Mouse (Mus musculus) testis, adult 2 months (tissue): ENCODE data around the gene Lcor.

Experiments
- CTCF ChIP-seq: fragments of 200-500 bp; IDR thresholded peaks from 2 replicates; pipeline ENCODE4 v1.5.1; 2012; ENCODE audit warnings: low read depth, mild to moderate bottlenecking, inconsistent platforms, low read length, moderate library complexity; ENCODE audit not compliant: control insufficient read depth, insufficient read depth, insufficient replicate concordance
- POLR2A ChIP-seq: fragments of 200-500 bp; IDR thresholded peaks from 2 replicates; pipeline ENCODE4 v1.6.1; 2012; ENCODE audit warnings: low read depth, mild to moderate bottlenecking, inconsistent platforms, low read length, moderate library complexity; ENCODE audit not compliant: control insufficient read depth

DNA sequence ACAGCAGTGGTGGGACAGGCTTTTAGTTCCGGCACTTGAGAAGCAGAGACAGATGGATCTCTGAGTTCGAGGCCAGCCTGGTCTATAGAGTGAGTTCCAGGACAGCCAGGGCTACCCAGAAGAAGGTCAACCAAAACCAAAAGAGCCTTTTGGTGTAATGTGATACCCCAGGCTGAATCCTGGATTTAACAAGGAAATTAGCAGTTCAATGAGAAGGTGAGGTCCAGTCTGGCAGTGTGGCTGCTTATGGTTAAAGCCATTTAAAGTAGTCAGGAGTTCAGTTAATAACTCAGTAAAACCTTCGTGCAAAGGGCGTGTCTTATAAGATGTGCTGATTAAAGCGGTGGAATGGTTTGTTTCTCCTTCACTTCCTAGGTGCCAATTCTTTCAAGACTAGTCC, 25.3 kb upstream of the Lcor start:
- no peak for TF ChIP-seq CTCF
- no peak for TF ChIP-seq POLR2A
